Mouse (Mus musculus) left cerebral cortex, postnatal 36 days (tissue): ENCODE measurements at regions not wholly inside any gene's neighbourhood (a gene's known extent, or its start where the extent isn't known, plus 50 kb on each side); places are given as distances from the start of the nearest gene placed in this dataset.
A peak's percentile ranks its signal among the peaks of the same experiment; 100 is the strongest.

ENCODE experiments used
- DNase-seq, 2 experiments: peaks; one replicate each; pipeline ENCODE4 v3.0.0; 2021 to 2022; ENCODE audit warnings: low spot score in 2 of 2, mixed read lengths in 1 of 2
- intact Hi-C: fragments of 180-260 bp; cut with DNase I; formaldehyde crosslinking; loops from one replicate; pipeline ENCODE4 v1.15.1; 2025

DNA sequence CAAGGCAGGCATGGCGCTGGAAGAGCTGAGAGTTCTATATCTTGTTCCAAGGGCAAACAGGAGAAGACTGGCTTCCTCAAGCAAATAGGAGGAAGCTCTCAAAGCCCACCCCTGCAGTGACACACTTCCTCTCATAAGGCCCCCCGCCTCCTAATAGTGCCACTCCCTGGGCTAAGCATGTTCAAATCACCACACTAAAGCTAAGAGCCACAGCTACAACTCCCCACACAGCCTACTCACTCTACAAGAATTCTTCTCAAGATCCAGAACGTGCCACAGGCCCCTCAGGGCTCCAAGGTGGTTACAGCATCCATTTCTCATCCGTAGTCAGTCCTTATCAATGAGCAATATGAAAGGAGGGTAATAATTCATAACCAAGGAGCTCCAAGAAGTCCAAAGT lies 103.4 kb upstream of the Map4k3 start:
- intact Hi-C loops: no loop called here
- DNase-seq: no peak

- no peak for DNase-seq
- intact Hi-C loops: no loop called here
These were observed 99.6 kb upstream of the Map4k3 start for GRCm38 (mm10) chr17:80827896-80828295.

GRCm38 (mm10) chr17:80827361-80827760 lies 99.1 kb upstream of the Map4k3 start:
- no peak for DNase-seq
- intact Hi-C loops: no loop called here

DNA sequence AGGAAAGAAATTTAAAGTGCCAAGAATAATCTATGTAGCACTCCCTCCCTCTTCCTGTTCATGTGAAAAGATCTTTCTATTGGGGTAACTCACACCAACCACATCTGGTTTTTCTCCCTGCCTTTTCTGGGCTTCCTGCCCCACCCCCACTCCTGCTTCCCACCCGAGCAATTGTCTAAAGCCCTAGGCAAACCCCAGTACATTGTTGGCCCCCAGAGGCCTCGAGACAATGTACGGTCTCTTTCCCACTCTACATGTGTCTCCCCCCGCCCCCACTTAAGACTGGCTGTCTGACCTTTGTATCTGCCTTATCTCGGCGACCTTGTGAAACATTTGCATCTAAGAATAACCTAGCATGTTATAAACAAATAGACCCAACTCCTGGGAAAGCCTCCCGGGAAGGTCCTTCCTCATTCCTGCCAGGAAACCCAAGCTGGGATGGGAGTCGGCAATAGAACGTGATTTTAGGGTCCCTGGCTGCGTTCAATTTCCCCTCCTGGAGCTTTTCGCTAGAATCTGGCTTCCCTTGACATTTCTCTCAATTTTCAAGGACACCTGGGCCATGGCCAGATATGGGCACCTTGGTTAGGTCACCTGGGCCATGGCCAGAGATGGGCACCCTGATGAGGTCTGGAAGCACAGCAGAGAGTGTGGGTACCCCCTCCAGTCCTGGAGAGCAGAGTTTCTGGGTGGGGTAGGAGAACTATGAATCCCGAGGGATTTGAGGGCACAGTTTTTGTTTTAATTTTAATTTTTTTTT lies 97.9 kb upstream of the Map4k3 start:
- intact Hi-C loops: no loop called here
- DNase-seq: no peak

DNA sequence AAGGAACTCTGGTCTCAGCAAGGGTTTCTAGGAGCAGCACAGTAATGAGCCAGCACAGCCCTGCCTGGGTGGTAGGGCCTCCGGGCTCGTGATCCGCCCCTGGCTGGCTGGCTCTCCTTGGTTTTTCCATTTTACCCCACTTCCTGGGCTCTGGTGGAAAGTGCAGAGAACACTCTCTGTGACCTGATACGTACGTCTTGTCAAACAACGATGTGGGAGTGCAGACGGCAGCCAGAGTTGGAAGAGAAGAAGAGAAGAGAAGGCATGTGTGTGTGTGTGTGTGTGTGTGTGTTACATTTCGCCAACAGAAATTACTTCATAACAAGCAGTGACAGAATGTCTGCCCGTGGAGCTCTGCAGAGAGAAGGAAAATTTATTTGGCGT lies 97.2 kb upstream of the Map4k3 start:
- intact Hi-C loops: no loop called here
- peak in 1 of 2 experiments; percentile 39 for DNase-seq

DNA sequence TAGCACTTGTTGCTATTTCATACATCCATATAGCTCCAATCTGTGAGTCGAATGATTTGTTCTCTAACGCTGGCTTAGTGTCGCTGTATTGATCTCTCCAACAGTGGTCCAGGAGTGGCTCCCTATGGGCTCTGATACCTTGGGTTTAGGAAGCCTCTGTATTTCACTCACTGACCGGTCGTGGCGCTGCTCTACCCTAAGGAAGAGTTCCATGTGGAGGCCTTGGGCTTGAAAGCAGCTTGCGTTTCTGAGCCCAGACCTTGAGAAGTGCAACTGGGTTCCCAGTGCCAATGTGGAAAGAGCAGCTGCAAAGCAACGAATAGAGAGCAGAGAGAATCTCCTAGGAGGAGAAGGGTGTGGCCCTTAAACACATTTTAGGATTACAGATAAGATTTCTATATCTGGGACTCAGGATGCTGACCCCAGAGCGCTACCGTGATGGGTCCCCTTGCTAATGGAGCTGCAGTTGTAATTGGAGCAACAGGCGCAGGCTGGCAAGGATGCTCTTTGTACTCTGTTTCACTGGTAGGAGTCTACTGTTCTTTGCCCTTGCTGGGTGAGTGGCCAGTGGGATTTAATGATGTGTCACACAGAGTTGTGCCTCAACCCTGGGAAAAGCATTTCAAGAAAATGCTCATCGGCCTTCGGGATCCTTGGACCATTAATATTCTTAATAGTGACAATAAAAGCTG lies 96.7 kb upstream of the Map4k3 start:
- no peak for DNase-seq

GRCm38 (mm10) chr17:80824261-80824660 lies 96.0 kb upstream of the Map4k3 start:
- DNase-seq: no peak
- intact Hi-C loops: no loop called here

More for the DNA sequence above, 96.7 kb upstream of the Map4k3 start:
- intact Hi-C loops: no loop called here

- no peak for DNase-seq
- intact Hi-C loops: no loop called here
These were observed 92.6 kb upstream of the Map4k3 start for GRCm38 (mm10) chr17:80820888-80821287.

DNA sequence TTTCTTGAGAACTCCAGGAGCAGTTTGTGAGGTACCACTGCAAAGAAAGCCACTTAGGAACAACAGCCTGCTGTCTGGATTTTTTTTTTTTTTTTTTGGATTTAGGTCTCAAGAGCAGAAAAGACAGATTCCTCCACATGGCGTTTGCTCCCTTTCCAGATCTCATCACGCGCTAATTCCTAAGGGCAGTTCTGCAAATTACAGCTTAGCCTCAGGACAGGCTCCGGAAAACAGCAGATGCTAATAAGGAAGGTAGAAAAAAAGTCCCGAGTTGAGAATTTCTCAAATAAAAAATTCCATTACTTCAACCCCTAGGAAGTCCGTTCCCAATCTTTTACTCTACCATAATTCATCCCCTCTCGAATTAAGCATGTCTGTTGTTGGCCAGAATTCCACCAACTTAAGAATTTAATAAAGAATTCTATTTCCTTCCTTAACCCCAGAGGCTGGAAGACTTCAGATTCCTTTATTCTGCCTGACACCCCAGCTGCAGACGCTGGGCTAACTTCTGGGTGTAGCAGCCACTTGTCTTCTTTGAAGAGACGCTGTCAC lies 90.3 kb upstream of the Map4k3 start:
- intact Hi-C loops: no loop called here
- no peak for DNase-seq

- intact Hi-C loops: no loop called here
- DNase-seq: no peak
These were observed 87.5 kb upstream of the Map4k3 start for GRCm38 (mm10) chr17:80815747-80816146.

- intact Hi-C loops: loop anchor here (5.0 kb wide), 1 partner anchor 191 kb away; no protein-coding TSS in a partner anchor
- no peak for DNase-seq
These were observed 84.9 kb upstream of the Map4k3 start for GRCm38 (mm10) chr17:80813194-80813593.

GRCm38 (mm10) chr17:80809275-80809674 lies 81.0 kb upstream of the Map4k3 start:
- intact Hi-C loops: no loop called here
- DNase-seq: no peak

DNA sequence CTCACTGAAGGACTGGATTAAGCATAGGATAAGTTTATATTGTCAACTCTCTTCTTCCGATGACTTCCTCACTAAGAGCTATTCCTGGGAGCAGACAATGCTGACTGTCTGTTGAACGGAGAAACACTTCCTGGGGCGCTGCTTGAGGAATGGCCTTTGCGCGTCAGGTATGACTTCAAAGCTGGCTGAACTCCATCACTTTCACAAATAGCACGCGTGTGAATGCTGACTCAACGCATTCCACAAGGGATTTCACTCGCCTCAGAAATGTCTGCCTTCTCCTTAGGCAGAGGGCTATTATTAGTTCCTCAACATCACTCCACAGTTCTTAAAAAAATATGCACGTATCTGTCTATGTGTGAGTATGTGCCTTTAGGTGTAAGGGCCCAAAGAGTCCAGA lies 79.8 kb upstream of the Map4k3 start:
- DNase-seq: peak in 1 of 2 experiments; percentile 27
- intact Hi-C loops: no loop called here

GRCm38 (mm10) chr17:80803361-80803915 lies 75.2 kb upstream of the Map4k3 start:
- intact Hi-C loops: loop anchor here (5.0 kb wide), 2 partner anchors 41 to 139 kb away; partner anchors contain the start of gene Tmem178
- no peak for DNase-seq

DNA sequence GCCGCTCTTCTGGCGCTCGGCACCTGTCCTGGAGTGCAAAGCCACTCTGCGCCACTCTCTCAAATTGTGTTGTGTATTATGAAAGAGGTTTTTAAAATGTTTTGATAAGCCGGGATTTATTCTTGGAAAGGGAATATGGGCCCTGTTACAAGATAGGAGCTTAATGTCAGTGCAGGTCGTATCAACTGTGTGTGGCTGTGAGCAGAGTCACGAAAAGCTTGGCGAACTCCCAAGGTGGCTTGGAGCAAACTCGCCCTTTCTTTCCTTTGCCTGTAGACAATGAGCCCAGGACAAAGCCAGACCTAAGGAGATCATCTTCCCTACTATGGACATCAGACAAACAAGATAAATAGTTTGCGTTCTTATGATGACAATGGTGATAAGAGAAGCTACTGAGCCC lies 74.3 kb upstream of the Map4k3 start:
- intact Hi-C loops: loop anchor here (5.0 kb wide), 2 partner anchors 40 to 140 kb away; partner anchors contain the start of gene Tmem178
- no peak for DNase-seq

GRCm38 (mm10) chr17:80801991-80802390 lies 73.7 kb upstream of the Map4k3 start:
- intact Hi-C loops: loop anchor here (2.0 to 5.0 kb wide), 5 partner anchors 29 to 140 kb away; partner anchors contain the start of gene Tmem178
- DNase-seq: peak; percentile 59

- peak; percentile 88 to 89 for DNase-seq
- intact Hi-C loops: loop anchor here (2.0 to 5.0 kb wide), 5 partner anchors 29 to 141 kb away; partner anchors contain the start of gene Tmem178
These were observed 73.2 kb upstream of the Map4k3 start for GRCm38 (mm10) chr17:80801451-80801983.

- DNase-seq: peak; percentile 44
- intact Hi-C loops: loop anchor here (2.0 to 5.0 kb wide), 5 partner anchors 28 to 141 kb away; partner anchors contain the start of gene Tmem178
These were observed 72.6 kb upstream of the Map4k3 start for GRCm38 (mm10) chr17:80800877-80801276.

DNA sequence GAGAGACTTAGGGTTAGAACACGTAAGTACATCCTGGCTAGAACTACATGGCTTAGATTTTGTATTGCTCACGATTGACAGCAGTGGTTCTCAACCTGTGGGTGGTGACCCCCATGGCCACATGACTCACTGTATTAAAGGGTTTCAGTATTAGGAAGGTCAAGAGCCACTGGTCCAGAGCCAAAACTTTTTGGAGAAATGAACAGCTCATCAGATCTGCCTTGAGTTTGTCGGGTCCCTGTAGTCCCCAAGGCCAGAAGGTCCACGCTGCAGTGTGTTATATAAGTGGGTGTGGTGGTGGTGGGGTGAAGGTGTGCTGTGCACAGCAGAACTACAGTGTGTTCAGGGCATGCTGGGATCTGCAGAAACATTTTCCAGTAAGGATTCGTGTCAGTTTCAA lies 72.2 kb upstream of the Map4k3 start:
- intact Hi-C loops: loop anchor here (2.0 to 5.0 kb wide), 5 partner anchors 28 to 142 kb away; partner anchors contain the start of gene Tmem178
- no peak for DNase-seq

DNA sequence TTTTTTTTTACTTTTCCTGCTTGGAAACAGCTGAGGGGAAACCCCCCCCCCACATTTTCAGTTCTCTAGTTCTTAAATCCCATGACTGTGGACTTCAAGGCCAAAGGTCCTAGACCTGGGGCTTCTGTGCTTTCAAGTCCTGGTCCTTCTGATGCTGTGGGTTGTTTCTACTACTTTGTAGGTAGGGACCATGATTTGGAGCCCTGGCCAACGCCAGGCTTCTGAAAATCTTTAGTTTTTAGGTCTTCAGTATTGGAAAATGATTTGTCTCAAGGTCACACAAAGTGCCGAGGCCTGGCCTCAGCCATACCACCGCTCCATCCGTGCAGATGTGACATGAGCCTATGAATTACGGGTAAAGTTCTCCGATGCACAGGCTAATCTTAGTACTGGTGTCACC lies 70.8 kb upstream of the Map4k3 start:
- DNase-seq: no peak
- intact Hi-C loops: no loop called here
